Mouse (Mus musculus): Measurements from ENCODE around the gene Ap1g1. TPM values are rescaled to one million over a fixed set of nuclear protein-coding genes. Genes with fewer than 3 reads are reported as not detected.

Ap1g1 gene
- polyA plus RNA-seq, 1 experiment from 2014 or later = 22.4 TPM

- ATAC-seq = no peak
- Histone ChIP-seq H3K27ac (ENCODE audit: low read length) (no peak overlapping the region), H3K36me3 (ENCODE audit: insufficient read depth, low read length) (peaks cover 8% of the 10 kb centered on the region; the same call in 1 of the 2 replicates), H3K9me3 (ENCODE audit: low read length) (no peaks in the 10 kb centered on the region), H3K4me1 (ENCODE audit: insufficient read depth, low read depth, low read length) (no peaks in the 10 kb centered on the region), H3K9ac (replicated peaks; ENCODE audit: low read depth) (no peak overlapping the region), H3K27me3 (replicated peaks; ENCODE audit: insufficient read depth, low read length) (no peaks in the 10 kb centered on the region), H3K4me2 (replicated peaks; ENCODE audit: low read depth, low read length) (no peak overlapping the region), H3K4me3 (ENCODE audit: low read depth, low read length) (no peak overlapping the region)
- DNase-seq (ENCODE audit: low spot score) = no peak
- TF ChIP-seq EP300 (IDR thresholded peaks at IDR 0.05) (no peak), CTCF (IDR thresholded peaks at IDR 0.05) (no peak)
These were observed 124.0 kb downstream of the Ap1g1 start for GRCm38 (mm10) chr8:109902379-109902778.

GRCm38 (mm10) chr8:109903909-109904469 is 125.6 kb downstream of the Ap1g1 start:
- ATAC-seq (no peak), DNase-seq (ENCODE audit: low spot score) (no peak)
- 66% methylated on average over 10 of the region's 10 CpGs for WGBS
- H3K9ac ChIP-seq (replicated peaks; ENCODE audit: low read depth) = no peak overlapping the region
- H3K9me3 ChIP-seq (ENCODE audit: low read length) = no peaks in the 10 kb centered on the region
- no peak overlapping the region for H3K4me3 ChIP-seq (ENCODE audit: low read depth, low read length)
- no peak overlapping the region for H3K27ac ChIP-seq (ENCODE audit: low read length)
- H3K36me3 ChIP-seq (ENCODE audit: insufficient read depth, low read length) = peaks cover 14% of the 10 kb centered on the region; the same call in 1 of the 2 replicates
- no peaks in the 10 kb centered on the region for H3K27me3 ChIP-seq (replicated peaks; ENCODE audit: insufficient read depth, low read length)
- TF ChIP-seq EP300 (IDR thresholded peaks at IDR 0.05) = no peak
- no peak for TF ChIP-seq CTCF (IDR thresholded peaks at IDR 0.05)
- H3K4me1 ChIP-seq (ENCODE audit: insufficient read depth, low read depth, low read length) = no peaks in the 10 kb centered on the region
- no peak overlapping the region for H3K4me2 ChIP-seq (replicated peaks; ENCODE audit: low read depth, low read length)

GRCm38 (mm10) chr8:109904928-109905668 is 126.7 kb downstream of the Ap1g1 start:
- Histone ChIP-seq H3K27ac (ENCODE audit: low read length) (no peak overlapping the region), H3K4me3 (ENCODE audit: low read depth, low read length) (no peak overlapping the region), H3K9me3 (ENCODE audit: low read length) (no peaks in the 10 kb centered on the region), H3K9ac (replicated peaks; ENCODE audit: low read depth) (no peak overlapping the region), H3K36me3 (ENCODE audit: insufficient read depth, low read length) (peaks cover 18% of the 10 kb centered on the region; the same call in 1 of the 2 replicates), H3K4me2 (replicated peaks; ENCODE audit: low read depth, low read length) (no peak overlapping the region), H3K27me3 (replicated peaks; ENCODE audit: insufficient read depth, low read length) (no peaks in the 10 kb centered on the region), H3K4me1 (ENCODE audit: insufficient read depth, low read depth, low read length) (no peaks in the 10 kb centered on the region)
- DNase-seq (ENCODE audit: low spot score) (no peak), ATAC-seq (no peak)
- TF ChIP-seq CTCF (IDR thresholded peaks at IDR 0.05) (no peak), EP300 (IDR thresholded peaks at IDR 0.05) (no peak)
- WGBS = 88% methylated on average over 1 of the region's 1 CpGs

- 89% methylated on average over 3 of the region's 3 CpGs for WGBS
- no peak overlapping the region for H3K27ac ChIP-seq (ENCODE audit: low read length)
- ATAC-seq (no peak), DNase-seq (ENCODE audit: low spot score) (no peak)
- peaks cover 18% of the 10 kb centered on the region; the same call in 1 of the 2 replicates for H3K36me3 ChIP-seq (ENCODE audit: insufficient read depth, low read length)
- H3K4me2 ChIP-seq (replicated peaks; ENCODE audit: low read depth, low read length) = no peak overlapping the region
- no peak overlapping the region for H3K9ac ChIP-seq (replicated peaks; ENCODE audit: low read depth)
- H3K27me3 ChIP-seq (replicated peaks; ENCODE audit: insufficient read depth, low read length) = no peaks in the 10 kb centered on the region
- H3K4me1 ChIP-seq (ENCODE audit: insufficient read depth, low read depth, low read length) = no peaks in the 10 kb centered on the region
- no peaks in the 10 kb centered on the region for H3K9me3 ChIP-seq (ENCODE audit: low read length)
- TF ChIP-seq EP300 (IDR thresholded peaks at IDR 0.05) = no peak
- TF ChIP-seq CTCF (IDR thresholded peaks at IDR 0.05) = no peak
- H3K4me3 ChIP-seq (ENCODE audit: low read depth, low read length) = no peak overlapping the region
These were observed 128.6 kb downstream of the Ap1g1 start for GRCm38 (mm10) chr8:109906907-109907306.

GRCm38 (mm10) chr8:109907376-109907775 is 129.0 kb downstream of the Ap1g1 start:
- ATAC-seq = no peak
- WGBS = 95% methylated on average over 4 of the region's 4 CpGs
- no peak for TF ChIP-seq EP300 (IDR thresholded peaks at IDR 0.05)
- no peak for TF ChIP-seq CTCF (IDR thresholded peaks at IDR 0.05)

More at GRCm38 (mm10) chr8:109907376-109907775, 129.0 kb downstream of the Ap1g1 start:
- no peak overlapping the region for H3K4me2 ChIP-seq (replicated peaks; ENCODE audit: low read depth, low read length)
- no peaks in the 10 kb centered on the region for H3K4me1 ChIP-seq (ENCODE audit: insufficient read depth, low read depth, low read length)
- no peak for DNase-seq (ENCODE audit: low spot score)
- H3K36me3 ChIP-seq (ENCODE audit: insufficient read depth, low read length) = peaks cover 20% of the 10 kb centered on the region; the same call in 1 of the 2 replicates
- H3K9me3 ChIP-seq (ENCODE audit: low read length) = no peaks in the 10 kb centered on the region
- H3K27ac ChIP-seq (ENCODE audit: low read length) = no peak overlapping the region
- no peak overlapping the region for H3K4me3 ChIP-seq (ENCODE audit: low read depth, low read length)
- H3K9ac ChIP-seq (replicated peaks; ENCODE audit: low read depth) = no peak overlapping the region
- H3K27me3 ChIP-seq (replicated peaks; ENCODE audit: insufficient read depth, low read length) = no peaks in the 10 kb centered on the region

Other genes starting within 250 kb of the Ap1g1 start
- 12.5 and 12.7 TPM in 2 replicates for gene Dhx38, start 212.7 kb upstream of the Ap1g1 start, polyA plus RNA-seq (2015; fragmentation: Nextera tagmentation; extraction: Ambion mirVana)
- 24.4 and 25.0 TPM in 2 replicates for gene Txnl4b, start 212.7 kb upstream of the Ap1g1 start, polyA plus RNA-seq (2015; fragmentation: Nextera tagmentation; extraction: Ambion mirVana)
- gene Hp, start 199.4 kb upstream of the Ap1g1 start, polyA plus RNA-seq (2015; fragmentation: Nextera tagmentation; extraction: Ambion mirVana) = 703 and 838 TPM in 2 replicates
- gene Dhodh, start 169.9 kb upstream of the Ap1g1 start, polyA plus RNA-seq (2015; fragmentation: Nextera tagmentation; extraction: Ambion mirVana) = 16.2 and 18.5 TPM in 2 replicates
- gene Pkd1l3, start 164.0 kb upstream of the Ap1g1 start, polyA plus RNA-seq (2015; fragmentation: Nextera tagmentation; extraction: Ambion mirVana) = 0.07 and 0.13 TPM in 2 replicates
- 91.3 and 105 TPM in 2 replicates for gene Ist1, start 85.3 kb upstream of the Ap1g1 start, polyA plus RNA-seq (2015; fragmentation: Nextera tagmentation; extraction: Ambion mirVana)
- 13.2 and 14.4 TPM in 2 replicates for gene Zfp821, start 73.0 kb upstream of the Ap1g1 start, polyA plus RNA-seq (2015; fragmentation: Nextera tagmentation; extraction: Ambion mirVana)
- 3.9 and 4.8 TPM in 2 replicates for gene Atxn1l, start 40.8 kb upstream of the Ap1g1 start, polyA plus RNA-seq (2015; fragmentation: Nextera tagmentation; extraction: Ambion mirVana)
- 1.4 and 1.5 TPM in 2 replicates for gene Phlpp2, start 90.0 kb downstream of the Ap1g1 start, polyA plus RNA-seq (2015; fragmentation: Nextera tagmentation; extraction: Ambion mirVana)
- gene Marveld3, start 183.6 kb downstream of the Ap1g1 start, polyA plus RNA-seq (2015; fragmentation: Nextera tagmentation; extraction: Ambion mirVana) = 10.4 and 13.4 TPM in 2 replicates
- 0.13 and 0.25 TPM in 2 replicates for gene Tat, start 211.9 kb downstream of the Ap1g1 start, polyA plus RNA-seq (2015; fragmentation: Nextera tagmentation; extraction: Ambion mirVana)

Measured in lung, postnatal 0 days (tissue).